ENCODE assay signal across 30 mouse cellular contexts in genomic region chr1:134625325-134625724, GRCm38 (mm10). TPM values are rescaled to one million over a fixed set of nuclear protein-coding genes. Genes with fewer than 3 reads are reported as not detected.
A peak's percentile ranks its signal among the peaks of the same experiment; 100 is the strongest.
DNase-seq lines count a peak whose midpoint lies in the region; ATAC-seq and TF ChIP-seq lines count a peak whose summit lies in the region.
"Had no signal": no experiment of that assay in that cellular context is flagged by ENCODE, and none has a peak within 500 bp of the region (broad histone marks: within the 10 kb centered on the region; RNA-seq: fewer than 3 reads in every experiment).

No protein-coding gene starts in this region.

- intact Hi-C loops in heart, postnatal 25 days (cut with DNase I): no loop called here

- H3K9me3 ChIP-seq in forebrain, postnatal 0 days (ENCODE audit: low read length): no peaks in the 10 kb centered on the region
- H3K9me3 ChIP-seq in forebrain, embryonic 16.5 days (ENCODE audit: control insufficient read depth, low read length): no peaks in the 10 kb centered on the region
- no peaks in the 10 kb centered on the region for H3K9me3 ChIP-seq in heart, embryonic 10.5 days
- H3K9me3 ChIP-seq: embryonic facial prominence, embryonic 13.5 days; embryonic facial prominence, embryonic 15.5 days; forebrain, embryonic 10.5 days; forebrain, embryonic 12.5 days had no signal

- peaks cover 83% of the 10 kb centered on the region for H3K36me3 ChIP-seq in forebrain, postnatal 0 days (ENCODE audit: insufficient read depth)
- H3K36me3 ChIP-seq in forebrain, embryonic 16.5 days (ENCODE audit: control insufficient read depth, insufficient read depth): peaks cover 72% of the 10 kb centered on the region
- peaks cover 99% of the 10 kb centered on the region for H3K36me3 ChIP-seq in heart, embryonic 10.5 days

- DNase-seq in forebrain, postnatal 0 days: no peak
- DNase-seq in heart, embryonic 10.5 days (ENCODE audit: low spot score): peak; percentile 52
- DNase-seq in heart, postnatal 25 days (ENCODE audit: low spot score): no peak
- peak; percentile 58 for DNase-seq in right cerebral cortex, adult 18-20 months
- no peak for DNase-seq in right cerebral cortex, postnatal 25 days
- DNase-seq in brain, adult 2 months (ENCODE audit: low read depth, low spot score): peak; percentile 75
- no peak for DNase-seq in kidney, postnatal 25 days
- DNase-seq: adrenal gland, adult 8-10 months; adrenal gland, postnatal 14 days; adrenal gland, postnatal 36 days; B cell, adult 2 months; cerebellum, adult 11 months; cerebellum, adult 18-20 months; cerebellum, adult 8-10 months; cerebellum, adult 9-11 months; cerebellum, postnatal 14 days; cerebellum, postnatal 36 days; embryo, embryonic 11 days had no signal

- H3K27me3 ChIP-seq in forebrain, postnatal 0 days (ENCODE audit: insufficient read depth, low read length): no peaks in the 10 kb centered on the region
- no peaks in the 10 kb centered on the region for H3K27me3 ChIP-seq in forebrain, embryonic 16.5 days (replicated peaks; ENCODE audit: control insufficient read depth, insufficient read depth, low read length)
- no peaks in the 10 kb centered on the region for H3K27me3 ChIP-seq in heart, embryonic 10.5 days (ENCODE audit: insufficient read depth, poor library complexity, severe bottlenecking)
- H3K27me3 ChIP-seq: CH12.LX; embryonic facial prominence, embryonic 13.5 days; embryonic facial prominence, embryonic 15.5 days; forebrain, embryonic 12.5 days; Patski had no signal

- no peak overlapping the region for H3K4me2 ChIP-seq in forebrain, postnatal 0 days (ENCODE audit: low read depth)
- H3K4me2 ChIP-seq in forebrain, embryonic 16.5 days (ENCODE audit: low read length): no peak overlapping the region
- H3K4me2 ChIP-seq: embryonic facial prominence, embryonic 13.5 days; embryonic facial prominence, embryonic 15.5 days; forebrain, embryonic 12.5 days had no signal

- no peaks in the 10 kb centered on the region for H3K4me1 ChIP-seq in forebrain, postnatal 0 days (ENCODE audit: insufficient read depth)
- no peaks in the 10 kb centered on the region for H3K4me1 ChIP-seq in forebrain, embryonic 16.5 days (replicated peaks; ENCODE audit: control insufficient read depth, insufficient read depth, low read length)
- H3K4me1 ChIP-seq in heart, embryonic 10.5 days: no peaks in the 10 kb centered on the region
- H3K4me1 ChIP-seq: embryonic facial prominence, embryonic 13.5 days; embryonic facial prominence, embryonic 15.5 days; forebrain, embryonic 10.5 days; forebrain, embryonic 12.5 days had no signal

- peak; percentile 34; the same call in 1 of the 2 replicates for ATAC-seq in forebrain, postnatal 0 days
- no peak for ATAC-seq in forebrain, embryonic 16.5 days
- ATAC-seq: activated CD4-positive, CD25-positive, alpha-beta regulatory T cell, adult 4 months; CD4-positive, CD25-positive, alpha-beta regulatory T cell, adult 4 months; forebrain, embryonic 14.5 days; Patski had no signal

- WGBS in forebrain, postnatal 0 days: 88% methylated on average over 4 of the region's 4 CpGs
- 93% methylated on average over 4 of the region's 4 CpGs for WGBS in forebrain, embryonic 16.5 days
- WGBS in heart, embryonic 10.5 days: 90% methylated on average over 4 of the region's 4 CpGs

- TF ChIP-seq CTCF in forebrain, postnatal 0 days (IDR thresholded peaks at IDR 0.05; ENCODE audit: low read depth): no peak

- H3K9ac ChIP-seq in forebrain, postnatal 0 days: no peak overlapping the region
- H3K9ac ChIP-seq in forebrain, embryonic 16.5 days (replicated peaks; ENCODE audit: low read depth, low read length): no peak overlapping the region
- H3K9ac ChIP-seq: embryonic facial prominence, embryonic 13.5 days; embryonic facial prominence, embryonic 15.5 days; forebrain, embryonic 12.5 days had no signal

- H3K4me3 ChIP-seq in forebrain, postnatal 0 days (ENCODE audit: low read depth, low read length): no peak overlapping the region
- H3K4me3 ChIP-seq in forebrain, embryonic 16.5 days (replicated peaks; ENCODE audit: low read length): no peak overlapping the region
- H3K4me3 ChIP-seq in heart, embryonic 10.5 days: no peak overlapping the region
- H3K4me3 ChIP-seq: embryonic facial prominence, embryonic 13.5 days; embryonic facial prominence, embryonic 15.5 days; erythroblast, embryonic 14.5 days; forebrain, embryonic 10.5 days; forebrain, embryonic 12.5 days had no signal

- H3K27ac ChIP-seq in forebrain, postnatal 0 days (ENCODE audit: low read depth, low read length): no peak overlapping the region
- no peak overlapping the region for H3K27ac ChIP-seq in forebrain, embryonic 16.5 days (ENCODE audit: low read length)
- H3K27ac ChIP-seq in heart, embryonic 10.5 days: no peak overlapping the region
- H3K27ac ChIP-seq: embryonic facial prominence, embryonic 13.5 days; embryonic facial prominence, embryonic 15.5 days; forebrain, embryonic 10.5 days; forebrain, embryonic 12.5 days had no signal

RNA-seq across cellular contexts. Expression of gene Syt2, which starts 21.2 kb away (rescaled TPM):
- 1.1 and 1.3 TPM in 2 replicates for total RNA-seq in forebrain, postnatal 0 days (2014; rRNA removed)
- polyA plus RNA-seq in forebrain, postnatal 0 days (2015; fragmentation: Nextera tagmentation; extraction: Ambion mirVana): 1.2 and 1.6 TPM in 2 replicates
- polyA plus RNA-seq in forebrain, embryonic 16.5 days (2015; fragmentation: Nextera tagmentation; extraction: Ambion mirVana): 1.1 and 2.2 TPM in 2 replicates
- polyA plus RNA-seq in heart, embryonic 10.5 days (2016; fragmentation: Nextera tagmentation; extraction: Ambion mirVana): 0.12 and 0.29 TPM in 2 replicates
- total RNA-seq in heart, postnatal 25 days (2021): not detected
- total RNA-seq: CH12.LX had no signal
- polyA plus RNA-seq: G1E had no signal

Comparison
In these comparisons a context has a peak if more than half of its experiments do, and no peak if none do; other contexts are left out.
1. DNase-seq: peak in heart, embryonic 10.5 days (single experiment), right cerebral cortex, adult 18-20 months (single experiment) and brain, adult 2 months (single experiment); none in forebrain, postnatal 0 days (single experiment), heart, postnatal 25 days (single experiment), right cerebral cortex, postnatal 25 days (single experiment) and kidney, postnatal 25 days (0 of 2).